Mouse (Mus musculus) forebrain, embryonic 14.5 days (tissue): ENCODE measurements at regions not wholly inside any gene's neighbourhood (a gene's known extent, or its start where the extent isn't known, plus 50 kb on each side); places are given as distances from the start of the nearest gene placed in this dataset.

Experiments
- ATAC-seq: fragments of 200-750 bp; cut with Nextera tagmentation; 2 replicates; pipeline ENCODE4 v1.8.0; 2017; ENCODE audit warnings: mild to moderate bottlenecking, moderate library complexity
- DNase-seq: peaks from one replicate; pipeline ENCODE4 v3.0.0-alpha.2; 2015; ENCODE audit warnings: low spot score
- H3K27ac ChIP-seq: fragments of 300-500 bp; sonication (generic); 2 replicates; pipeline ENCODE4 v1.5.1; 2014; ENCODE audit warnings: low read depth, mild to moderate bottlenecking, control low read depth, low read length, moderate library complexity
- H3K27me3 ChIP-seq: fragments of 300-500 bp; sonication (generic); replicated peaks from 2 replicates; pipeline ENCODE4 v1.6.1; 2014; ENCODE audit warnings: low read length, control low read depth, mixed read lengths; ENCODE audit not compliant: control insufficient read depth, insufficient read depth
- H3K36me3 ChIP-seq: fragments of 300-500 bp; sonication (generic); 2 replicates; pipeline ENCODE4 v1.6.1; 2014; ENCODE audit warnings: low read length, control low read depth; ENCODE audit not compliant: control insufficient read depth, insufficient read depth
- H3K4me1 ChIP-seq: fragments of 300-500 bp; sonication (generic); 2 replicates; pipeline ENCODE4 v1.6.1; 2014; ENCODE audit warnings: antibody characterized with exemption, low read length, control low read depth; ENCODE audit not compliant: control insufficient read depth, insufficient read depth
- H3K4me2 ChIP-seq: fragments of 300-500 bp; sonication (generic); 2 replicates; pipeline ENCODE4 v1.6.1; 2014; ENCODE audit warnings: mild to moderate bottlenecking, control low read depth, low read length
- H3K4me3 ChIP-seq: fragments of 300-500 bp; sonication (generic); 2 replicates; pipeline ENCODE4 v1.5.1; 2014; ENCODE audit warnings: low read depth, low read length, control low read depth
- H3K9ac ChIP-seq: fragments of 300-500 bp; sonication (generic); 2 replicates; pipeline ENCODE4 v1.6.1; 2014; ENCODE audit warnings: mild to moderate bottlenecking, low read length, control low read depth, moderate library complexity
- H3K9me3 ChIP-seq: fragments of 300-500 bp; sonication (generic); replicated peaks from 2 replicates; pipeline ENCODE4 v1.6.1; 2016; ENCODE audit warnings: low read length, control low read depth, mixed read lengths; ENCODE audit not compliant: control insufficient read depth
- WGBS: fragments of 180-500 bp; shearing (Covaris S2); extraction: QIAGEN DNeasy Blood & Tissue Kit; methylation state at CpG from one replicate; pipeline ENCODE4 v1.1.7; 2014; 5-methylcytosine and 5-hydroxymethylcytosine counted together

GRCm38 (mm10) chr1:57206496-57206895 is 170.9 kb upstream of the 1700066M21Rik start:
- ATAC-seq (no peak), DNase-seq (no peak)
- no peaks in the 10 kb centered on the region for H3K36me3 ChIP-seq
- H3K27me3 ChIP-seq = no peaks in the 10 kb centered on the region
- no peak overlapping the region for H3K4me2 ChIP-seq
- WGBS = 68% methylated on average over 3 of the region's 3 CpGs
- no peak overlapping the region for H3K9ac ChIP-seq
- no peak overlapping the region for H3K4me3 ChIP-seq
- no peak overlapping the region for H3K27ac ChIP-seq
- H3K9me3 ChIP-seq = no peaks in the 10 kb centered on the region
- peaks cover 4% of the 10 kb centered on the region for H3K4me1 ChIP-seq

- no peak overlapping the region for H3K27ac ChIP-seq
- no peak overlapping the region for H3K4me3 ChIP-seq
- 27% methylated on average over 1 of the region's 1 CpGs for WGBS
- peaks cover 4% of the 10 kb centered on the region for H3K4me1 ChIP-seq
- no peaks in the 10 kb centered on the region for H3K36me3 ChIP-seq
- no peak overlapping the region for H3K4me2 ChIP-seq
- no peaks in the 10 kb centered on the region for H3K9me3 ChIP-seq
- H3K9ac ChIP-seq = no peak overlapping the region
- H3K27me3 ChIP-seq = no peaks in the 10 kb centered on the region
- no peak for ATAC-seq
- no peak for DNase-seq
These were observed 170.5 kb upstream of the 1700066M21Rik start for GRCm38 (mm10) chr1:57206944-57207343.

DNA sequence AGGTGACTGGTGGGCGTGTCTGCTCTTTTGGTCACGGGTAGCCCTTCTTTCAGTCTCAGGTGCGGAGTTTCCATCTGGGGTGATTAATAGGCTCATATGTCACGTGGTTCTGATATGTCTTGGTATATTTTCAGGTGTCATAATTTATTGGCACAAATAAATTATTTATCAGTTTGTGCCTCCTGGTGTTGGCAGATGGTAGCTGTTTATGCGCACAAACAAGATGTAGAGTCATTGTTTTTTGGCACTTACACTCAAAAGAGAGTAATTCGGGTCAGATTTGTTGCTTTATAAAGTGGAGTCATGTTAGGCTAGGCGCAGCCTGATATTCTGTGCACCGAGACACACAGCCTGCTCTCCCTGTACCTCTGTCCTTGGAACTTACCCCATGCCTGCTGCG is 169.0 kb upstream of the 1700066M21Rik start:
- H3K4me2 ChIP-seq = no peak overlapping the region
- H3K9ac ChIP-seq = no peak overlapping the region
- peaks cover 7% of the 10 kb centered on the region for H3K4me1 ChIP-seq
- no peaks in the 10 kb centered on the region for H3K27me3 ChIP-seq
- WGBS = 70% methylated on average over 9 of the region's 9 CpGs
- H3K4me3 ChIP-seq = no peak overlapping the region
- peak; percentile 55 for DNase-seq
- H3K9me3 ChIP-seq = no peaks in the 10 kb centered on the region
- H3K36me3 ChIP-seq = no peaks in the 10 kb centered on the region
- H3K27ac ChIP-seq = peak overlapping the region; percentile 52; the same call in 1 of the 2 replicates
- no peak for ATAC-seq

GRCm38 (mm10) chr1:57209281-57209680 is 168.1 kb upstream of the 1700066M21Rik start:
- ATAC-seq (peak; percentile 51; the same call in 1 of the 2 replicates), DNase-seq (peak; percentile 62)
- no peaks in the 10 kb centered on the region for H3K9me3 ChIP-seq
- no peak overlapping the region for H3K4me3 ChIP-seq
- H3K27me3 ChIP-seq = no peaks in the 10 kb centered on the region
- peak overlapping the region; percentile 52; the same call in 1 of the 2 replicates for H3K27ac ChIP-seq
- H3K4me1 ChIP-seq = peaks cover 8% of the 10 kb centered on the region
- 59% methylated on average over 2 of the region's 2 CpGs for WGBS
- no peaks in the 10 kb centered on the region for H3K36me3 ChIP-seq
- H3K9ac ChIP-seq = no peak overlapping the region
- H3K4me2 ChIP-seq = no peak overlapping the region

GRCm38 (mm10) chr1:57211046-57211445 is 166.4 kb upstream of the 1700066M21Rik start:
- Histone ChIP-seq H3K27ac (peak overlapping the region; percentile 60; the same call in 1 of the 2 replicates), H3K9ac (no peak overlapping the region), H3K36me3 (no peaks in the 10 kb centered on the region), H3K4me3 (no peak overlapping the region), H3K27me3 (no peaks in the 10 kb centered on the region), H3K4me2 (no peak overlapping the region), H3K4me1 (peaks cover 10% of the 10 kb centered on the region), H3K9me3 (no peaks in the 10 kb centered on the region)
- peak; percentile 43 for ATAC-seq
- WGBS = 23% methylated on average over 2 of the region's 2 CpGs
- DNase-seq = peak; percentile 63

DNA sequence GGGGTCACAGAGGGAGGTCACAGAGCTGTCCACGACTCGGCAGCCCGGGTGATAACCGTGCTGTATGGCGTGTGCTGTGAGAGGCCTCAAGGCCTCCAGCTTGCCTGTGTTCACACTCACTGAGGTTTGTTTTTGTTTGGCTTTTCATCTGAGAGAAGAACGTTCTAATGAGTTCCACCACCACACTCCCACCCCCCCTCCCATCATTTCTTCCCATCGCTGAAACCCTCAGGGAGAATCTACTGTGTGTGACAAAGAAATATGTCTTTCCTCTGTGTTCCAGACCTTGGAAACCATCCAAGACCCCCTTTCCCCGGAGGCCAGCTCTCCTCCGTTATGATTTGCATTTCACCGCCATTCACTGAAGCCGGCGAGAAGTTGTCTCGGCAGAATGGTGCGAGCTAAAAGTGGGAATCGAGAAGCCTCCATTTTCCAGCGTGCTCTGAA is 164.0 kb upstream of the 1700066M21Rik start:
- H3K4me2 ChIP-seq = peak overlapping the region; percentile 34
- no peak overlapping the region for H3K4me3 ChIP-seq
- no peaks in the 10 kb centered on the region for H3K27me3 ChIP-seq
- H3K36me3 ChIP-seq = no peaks in the 10 kb centered on the region
- 15% methylated on average over 16 of the region's 16 CpGs for WGBS
- H3K4me1 ChIP-seq = peaks cover 19% of the 10 kb centered on the region
- H3K9ac ChIP-seq = no peak overlapping the region
- DNase-seq (peak; percentile 81), ATAC-seq (peak; percentile 38)
- H3K27ac ChIP-seq = peak overlapping the region; percentile 78
- H3K9me3 ChIP-seq = no peaks in the 10 kb centered on the region

DNA sequence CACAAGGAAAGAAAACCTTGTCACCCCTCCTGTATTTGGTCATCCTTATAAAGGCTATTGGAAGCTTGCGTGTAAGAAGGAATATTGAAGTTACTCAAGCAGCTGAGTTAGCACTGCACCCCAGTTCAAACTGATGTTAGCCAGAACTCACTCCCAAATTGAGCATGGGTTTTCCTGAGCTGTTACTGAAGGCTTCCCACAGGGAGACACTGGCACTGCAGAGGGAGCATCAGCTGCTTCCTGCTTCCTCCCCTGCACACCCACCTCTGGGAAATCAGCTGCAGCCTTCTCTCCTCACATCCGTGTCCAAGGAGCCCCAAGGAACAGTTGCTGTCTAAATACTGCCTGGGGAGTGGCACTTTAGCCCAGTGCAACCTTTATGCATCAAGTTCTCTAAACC is 163.2 kb upstream of the 1700066M21Rik start:
- no peak overlapping the region for H3K27ac ChIP-seq

GRCm38 (mm10) chr1:57217656-57218055 is 159.8 kb upstream of the 1700066M21Rik start:
- DNase-seq = peak; percentile 79
- Histone ChIP-seq H3K4me1 (peaks cover 25% of the 10 kb centered on the region), H3K4me3 (no peak overlapping the region), H3K9me3 (no peaks in the 10 kb centered on the region), H3K27me3 (no peaks in the 10 kb centered on the region), H3K36me3 (no peaks in the 10 kb centered on the region), H3K27ac (peak overlapping the region; percentile 49; the same call in 1 of the 2 replicates), H3K4me2 (no peak overlapping the region), H3K9ac (no peak overlapping the region)
- ATAC-seq = peak; percentile 51
- WGBS = 22% methylated on average over 8 of the region's 8 CpGs

More for the DNA sequence above, 163.2 kb upstream of the 1700066M21Rik start:
- no peaks in the 10 kb centered on the region for H3K36me3 ChIP-seq
- H3K4me3 ChIP-seq = no peak overlapping the region
- no peak for ATAC-seq
- no peak overlapping the region for H3K9ac ChIP-seq
- no peak overlapping the region for H3K4me2 ChIP-seq
- no peak for DNase-seq
- H3K4me1 ChIP-seq = peaks cover 25% of the 10 kb centered on the region
- no peaks in the 10 kb centered on the region for H3K9me3 ChIP-seq
- WGBS = 50% methylated on average over 2 of the region's 2 CpGs
- no peaks in the 10 kb centered on the region for H3K27me3 ChIP-seq

GRCm38 (mm10) chr1:57218127-57218526 is 159.3 kb upstream of the 1700066M21Rik start:
- DNase-seq = peak; percentile 75
- Histone ChIP-seq H3K4me2 (no peak overlapping the region), H3K27me3 (no peaks in the 10 kb centered on the region), H3K9me3 (no peaks in the 10 kb centered on the region), H3K9ac (no peak overlapping the region), H3K27ac (peak overlapping the region; percentile 61), H3K36me3 (no peaks in the 10 kb centered on the region), H3K4me3 (no peak overlapping the region), H3K4me1 (peaks cover 25% of the 10 kb centered on the region)
- ATAC-seq = peak; percentile 70
- WGBS = 9% methylated on average over 2 of the region's 2 CpGs
